Mouse (Mus musculus): ENCODE measurements around the gene Slc5a7.

Slc5a7 gene

GRCm38 (mm10) chr17:54298934-54299333 is at the start of gene Slc5a7:
Gene Slc5a7, minus strand, starts transcription at chr17:54299034.
- DNase-seq: no peak

DNA sequence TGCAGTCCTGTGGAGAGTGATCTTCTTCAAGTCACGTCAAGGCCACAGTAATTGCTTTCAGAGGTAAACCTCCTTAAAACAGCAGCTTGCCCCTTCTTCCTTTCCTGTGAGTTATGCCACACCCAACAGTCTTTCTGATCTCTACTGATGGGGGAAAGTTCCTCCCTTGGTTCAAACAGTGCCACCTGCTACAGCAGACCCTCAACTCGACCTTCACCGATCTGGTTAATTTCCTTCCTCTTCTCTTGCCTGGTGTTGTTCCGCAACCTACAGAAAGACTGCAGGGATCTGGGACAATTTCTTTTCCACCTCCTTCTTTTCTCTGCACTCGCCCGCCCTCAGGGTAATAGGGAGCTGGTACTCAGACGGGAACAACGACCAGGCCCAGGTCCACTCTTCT is 48.8 kb upstream of the Slc5a7 start:
- no peak for DNase-seq

DNA sequence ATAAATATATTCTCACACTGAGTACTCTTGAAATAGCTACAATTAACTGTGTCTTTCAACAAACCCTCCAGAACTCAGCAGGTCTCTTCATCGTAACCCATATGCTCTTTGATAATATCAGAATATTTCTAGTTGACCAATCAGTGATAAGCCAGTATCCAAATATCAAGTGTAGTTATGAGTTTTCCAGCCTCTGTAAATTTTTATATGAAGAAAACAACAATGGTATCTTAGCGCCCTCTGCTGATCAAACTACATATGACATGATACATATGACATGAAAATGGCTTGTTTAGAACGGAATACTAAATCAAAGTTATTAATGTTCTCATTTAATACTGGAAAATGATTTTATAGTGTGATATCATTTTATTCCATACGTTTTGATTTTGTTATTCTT is 44.6 kb upstream of the Slc5a7 start:
- no peak for DNase-seq

GRCm38 (mm10) chr17:54298232-54298924 is 456 bp downstream of the Slc5a7 start:
- no peak for DNase-seq

GRCm38 (mm10) chr17:54250783-54251182 is 48.1 kb downstream of the Slc5a7 start:
- DNase-seq: no peak

- no peak for DNase-seq
Observed at GRCm38 (mm10) chr17:54243650-54244300, 55.1 kb downstream of the Slc5a7 start.

DNA sequence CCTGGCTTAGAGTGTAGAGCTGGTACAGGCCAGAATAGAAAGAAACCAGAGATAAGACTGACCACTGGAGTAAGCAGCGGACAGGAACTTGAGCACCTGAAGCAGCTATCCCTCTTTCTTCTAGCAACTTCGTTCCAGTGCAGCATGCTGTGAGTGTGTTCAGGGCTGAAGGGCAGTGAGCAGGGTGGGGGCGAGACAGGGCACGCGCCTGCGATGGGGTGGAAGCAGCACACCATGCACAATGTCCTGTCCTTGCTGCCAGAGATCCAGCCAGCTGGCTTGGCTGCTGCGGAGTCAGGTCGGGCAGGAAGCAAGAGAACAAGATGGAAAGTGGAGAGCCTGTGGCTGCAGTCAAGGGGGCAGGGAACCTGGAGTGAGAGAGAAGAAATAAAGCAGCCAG is 59.4 kb downstream of the Slc5a7 start:
- DNase-seq: no peak

Measured in cerebellum, adult 8-10 months (tissue).